In the genomic region with DNA sequence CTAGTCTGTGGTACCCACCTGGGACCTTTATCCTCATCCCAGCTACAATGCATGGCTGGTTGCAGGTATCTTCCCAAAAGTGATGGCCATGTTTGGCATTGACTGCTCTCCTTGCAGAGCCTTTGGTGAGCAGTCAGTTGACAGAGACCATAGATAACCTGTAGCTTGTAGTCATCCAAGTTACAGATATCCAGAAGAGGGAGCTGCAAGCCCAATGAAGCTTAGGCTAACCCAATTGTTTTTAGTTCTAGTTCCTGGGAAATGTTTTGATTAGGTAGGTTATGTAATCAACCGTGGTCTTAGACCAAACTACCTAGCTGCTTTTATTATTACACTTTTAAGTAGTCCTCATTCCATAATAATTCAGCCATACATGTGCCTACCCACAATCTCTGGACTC, we compare ENCODE assay signal across 20 mouse cellular contexts. TPM values are rescaled to one million over a fixed set of nuclear protein-coding genes. Genes with fewer than 3 reads are reported as not detected.
DNase-seq lines count a peak whose midpoint lies in the region; ATAC-seq and TF ChIP-seq lines count a peak whose summit lies in the region.
"Had no signal": no experiment of that assay in that cellular context is flagged by ENCODE, and none has a peak within 500 bp of the region (broad histone marks: within the 10 kb centered on the region; RNA-seq: fewer than 3 reads in every experiment).

No protein-coding gene starts in this region.

- TF ChIP-seq EP300 in liver, embryonic 14.5 days (IDR thresholded peaks at IDR 0.05; ENCODE audit: low read depth) = no peak

- H3K4me2 ChIP-seq in hindbrain, embryonic 13.5 days = no peak overlapping the region
- H3K4me2 ChIP-seq in liver, embryonic 14.5 days (ENCODE audit: low read depth) = no peak overlapping the region
- no peak overlapping the region for H3K4me2 ChIP-seq in liver, embryonic 11.5 days
- H3K4me2 ChIP-seq: heart, embryonic 11.5 days; hindbrain, embryonic 12.5 days; limb, embryonic 15.5 days had no signal

- CTCF ChIA-PET in Patski (lab: Charles Lee) = interaction anchor here (0.9 to 1.6 kb wide), 3 partner anchors 10 to 19 kb away, joined by 3 to 5 read pairs (median 3); no protein-coding TSS in a partner anchor

- no peak overlapping the region for H3K9ac ChIP-seq in hindbrain, embryonic 13.5 days
- no peak overlapping the region for H3K9ac ChIP-seq in liver, embryonic 14.5 days (replicated peaks)
- no peak overlapping the region for H3K9ac ChIP-seq in liver, embryonic 11.5 days (ENCODE audit: low read depth, low read length)
- H3K9ac ChIP-seq: hindbrain, embryonic 12.5 days; limb, embryonic 15.5 days had no signal

- in situ Hi-C loops in Patski (cut with MboI; ENCODE audit: low pct_unique_long_range_greater_than_20kb) = no loop called here

- WGBS in hindbrain, embryonic 13.5 days = 82% methylated on average over 1 of the region's 1 CpGs
- 87% methylated on average over 1 of the region's 1 CpGs for WGBS in hindbrain, embryonic 10.5 days
- WGBS in liver, embryonic 14.5 days (ENCODE audit: insufficient replicate concordance) = 57% methylated on average over 1 of the region's 1 CpGs
- WGBS in liver, embryonic 11.5 days = 66% methylated on average over 1 of the region's 1 CpGs

- POLR2A ChIA-PET in Patski (lab: Charles Lee) = interaction anchor here (1.5 kb wide), 1 partner anchor 17 kb away, joined by 3 read pairs; no protein-coding TSS in a partner anchor

- H3K4me1 ChIP-seq in hindbrain, embryonic 13.5 days (replicated peaks) = peaks cover 25% of the 10 kb centered on the region
- peaks cover 25% of the 10 kb centered on the region for H3K4me1 ChIP-seq in hindbrain, embryonic 10.5 days (replicated peaks)
- H3K4me1 ChIP-seq in liver, embryonic 14.5 days (replicated peaks; ENCODE audit: control insufficient read depth in 2 of 2, insufficient read depth in 2 of 2, low read length in 1 of 2) = no peaks in the 10 kb centered on the region
- H3K4me1 ChIP-seq in liver, embryonic 11.5 days (replicated peaks; ENCODE audit: control insufficient read depth, insufficient read depth, low read length) = no peaks in the 10 kb centered on the region
- H3K4me1 ChIP-seq: limb, embryonic 15.5 days had no signal

- peak; percentile 28; the same call in 1 of the 2 replicates for TF ChIP-seq CTCF in liver, embryonic 14.5 days (IDR thresholded peaks at IDR 0.05; ENCODE audit: low read depth)
- peak; percentile 46 for TF ChIP-seq CTCF in Patski (IDR thresholded peaks at IDR 0.05)

- H3K27me3 ChIP-seq in hindbrain, embryonic 13.5 days = no peaks in the 10 kb centered on the region
- no peaks in the 10 kb centered on the region for H3K27me3 ChIP-seq in hindbrain, embryonic 10.5 days (ENCODE audit: insufficient read depth, poor library complexity, severe bottlenecking)
- H3K27me3 ChIP-seq in liver, embryonic 14.5 days (ENCODE audit: control insufficient read depth, insufficient read depth, low read length) = no peaks in the 10 kb centered on the region
- no peaks in the 10 kb centered on the region for H3K27me3 ChIP-seq in liver, embryonic 11.5 days (replicated peaks; ENCODE audit: control insufficient read depth, insufficient read depth, low read length)
- H3K27me3 ChIP-seq in Patski = no peaks in the 10 kb centered on the region
- H3K27me3 ChIP-seq: hindbrain, embryonic 12.5 days; limb, embryonic 15.5 days had no signal

- no peak for ATAC-seq in hindbrain, embryonic 13.5 days (ENCODE audit: low FRiP score)
- ATAC-seq in liver, embryonic 14.5 days (ENCODE audit: insufficient read depth) = no peak
- ATAC-seq in liver, embryonic 11.5 days (replicated peaks; ENCODE audit: low FRiP score) = no peak
- ATAC-seq in Patski = no peak
- ATAC-seq: forebrain, embryonic 14.5 days; inflammation-experienced regulatory T-cells, adult 6 months had no signal

- H3K27ac ChIP-seq in hindbrain, embryonic 13.5 days = peak overlapping the region; percentile 86; the same call in 1 of the 2 replicates
- no peak overlapping the region for H3K27ac ChIP-seq in hindbrain, embryonic 10.5 days
- no peak overlapping the region for H3K27ac ChIP-seq in liver, embryonic 14.5 days
- H3K27ac ChIP-seq in liver, embryonic 11.5 days (ENCODE audit: low read depth, low read length) = no peak overlapping the region
- H3K27ac ChIP-seq: limb, embryonic 15.5 days had no signal

- H3K9me3 ChIP-seq in hindbrain, embryonic 13.5 days = no peaks in the 10 kb centered on the region
- no peaks in the 10 kb centered on the region for H3K9me3 ChIP-seq in hindbrain, embryonic 10.5 days
- H3K9me3 ChIP-seq in liver, embryonic 14.5 days (ENCODE audit: control insufficient read depth, low read length) = no peaks in the 10 kb centered on the region
- H3K9me3 ChIP-seq in liver, embryonic 11.5 days (ENCODE audit: control insufficient read depth, low read length) = no peaks in the 10 kb centered on the region
- H3K9me3 ChIP-seq: hindbrain, embryonic 12.5 days; limb, embryonic 15.5 days had no signal

- no peak for DNase-seq in hindbrain, embryonic 10.5 days (ENCODE audit: low spot score)
- no peak for DNase-seq in liver, embryonic 14.5 days (ENCODE audit: low read depth in 3 of 3, low spot score in 3 of 3)
- DNase-seq in liver, embryonic 11.5 days (ENCODE audit: low spot score) = no peak
- peak; percentile 50 for DNase-seq in 416B (ENCODE audit: low read depth)
- DNase-seq in Patski (ENCODE audit: low read depth, low spot score) = no peak
- no peak for DNase-seq in gastrocnemius, adult 18-20 months (ENCODE audit: low spot score)
- DNase-seq in B cell, adult 2 months = no peak
- DNase-seq: adrenal gland, postnatal 36 days; cerebellum, adult 9-10 months; kidney, adult 9 months; kidney, postnatal 25 days; left cerebral cortex, postnatal 4 days; thymus, adult 2 months; thymus, postnatal 4 days had no signal

- peaks cover 11% of the 10 kb centered on the region for H3K36me3 ChIP-seq in hindbrain, embryonic 13.5 days
- H3K36me3 ChIP-seq in hindbrain, embryonic 10.5 days = peaks cover 65% of the 10 kb centered on the region
- H3K36me3 ChIP-seq in liver, embryonic 14.5 days (replicated peaks; ENCODE audit: control insufficient read depth, insufficient read depth, low read depth) = peaks cover 3% of the 10 kb centered on the region
- peaks cover 2% of the 10 kb centered on the region for H3K36me3 ChIP-seq in liver, embryonic 11.5 days (ENCODE audit: control insufficient read depth, insufficient read depth, low read length)

- no peak overlapping the region for H3K4me3 ChIP-seq in hindbrain, embryonic 13.5 days
- no peak overlapping the region for H3K4me3 ChIP-seq in hindbrain, embryonic 10.5 days
- no peak overlapping the region for H3K4me3 ChIP-seq in liver, embryonic 14.5 days (ENCODE audit: insufficient read depth in 1 of 2, low read depth in 2 of 2, low read length in 2 of 2)
- H3K4me3 ChIP-seq in liver, embryonic 11.5 days (ENCODE audit: low read depth, low read length) = no peak overlapping the region
- H3K4me3 ChIP-seq: hindbrain, embryonic 12.5 days; limb, embryonic 15.5 days had no signal

RNA-seq across cellular contexts. Expression of gene Slc25a18, which starts 2.0 kb away (rescaled TPM):
- polyA plus RNA-seq in hindbrain, embryonic 13.5 days (2015; fragmentation: Nextera tagmentation; extraction: Ambion mirVana) = 6.9 and 7.9 TPM in 2 replicates
- polyA plus RNA-seq in hindbrain, embryonic 10.5 days (2016; fragmentation: Nextera tagmentation; extraction: Ambion mirVana) = 0.25 and 1.4 TPM in 2 replicates
- polyA plus RNA-seq in liver, embryonic 14.5 days (2012; rRNA removed) = 0.08 and 0.09 TPM in 2 replicates
- polyA plus RNA-seq in liver, embryonic 14.5 days (2014; fragmentation: Nextera tagmentation; extraction: Ambion mirVana) = 0.08 and 0.11 TPM in 2 replicates
- polyA plus RNA-seq in liver, embryonic 11.5 days (2014; fragmentation: Nextera tagmentation; extraction: Ambion mirVana) = 0.08 TPM in 1 of 2 replicates, not detected in the other
- polyA plus RNA-seq in Patski (2021) = 0.19 TPM
- not detected for total RNA-seq in gastrocnemius, adult 18-20 months (2021)

RNA-seq across cellular contexts. Expression of gene Atp6v1e1, which starts 51.2 kb away (rescaled TPM):
- polyA plus RNA-seq in hindbrain, embryonic 13.5 days (2015; fragmentation: Nextera tagmentation; extraction: Ambion mirVana) = 255 and 262 TPM in 2 replicates
- 136 and 166 TPM in 2 replicates for polyA plus RNA-seq in hindbrain, embryonic 10.5 days (2016; fragmentation: Nextera tagmentation; extraction: Ambion mirVana)
- 43.2 and 73.8 TPM in 2 replicates for polyA plus RNA-seq in liver, embryonic 14.5 days (2012; rRNA removed)
- polyA plus RNA-seq in liver, embryonic 14.5 days (2014; fragmentation: Nextera tagmentation; extraction: Ambion mirVana) = 141 and 145 TPM in 2 replicates
- 160 and 164 TPM in 2 replicates for polyA plus RNA-seq in liver, embryonic 11.5 days (2014; fragmentation: Nextera tagmentation; extraction: Ambion mirVana)
- polyA plus RNA-seq in Patski (2021) = 382 TPM
- 100 to 1,000 TPM; 129 to 137 TPM for total RNA-seq in gastrocnemius, adult 18-20 months (2021)
